In genomic region chr6:28423313-28423712, GRCm38 (mm10) we compare ENCODE assay signal across 7 mouse cellular contexts. TPM values are rescaled to one million over a fixed set of nuclear protein-coding genes. Genes with fewer than 3 reads are reported as not detected.
DNase-seq lines count a peak whose midpoint lies in the region; ATAC-seq lines count a peak whose summit lies in the region.

TSS of gene Arf5 (plus strand) at chr6:28423560.

- H3K9me3 ChIP-seq in intestine, embryonic 15.5 days = no peaks in the 10 kb centered on the region
- H3K9me3 ChIP-seq in midbrain, embryonic 10.5 days (replicated peaks) = no peaks in the 10 kb centered on the region

- H3K4me2 ChIP-seq in intestine, embryonic 15.5 days (replicated peaks) = peak within 1 kb of the TSS; percentile 87

- H3K36me3 ChIP-seq in intestine, embryonic 15.5 days = peaks cover 15% of the 10 kb centered on the region; the same call in 1 of the 2 replicates
- H3K36me3 ChIP-seq in midbrain, embryonic 10.5 days = peaks cover 37% of the 10 kb centered on the region

- no peaks in the 10 kb centered on the region for H3K27me3 ChIP-seq in intestine, embryonic 15.5 days (replicated peaks)
- no peaks in the 10 kb centered on the region for H3K27me3 ChIP-seq in midbrain, embryonic 10.5 days (ENCODE audit: low read depth, poor library complexity, severe bottlenecking)

- intact Hi-C loops in gastrocnemius, postnatal 36 days (cut with DNase I) = loop anchor here (5.0 kb wide), 2 partner anchors 54 to 161 kb away; partner anchors contain the start of gene Snd1
- intact Hi-C loops in left cerebral cortex, postnatal 25 days (cut with DNase I) = loop anchor here (5.0 to 10.0 kb wide), 2 partner anchors 409 to 601 kb away; partner anchors contain the start of gene Lrrc4

- 1% methylated on average over 26 of the region's 42 CpGs for WGBS in intestine, embryonic 15.5 days
- 2% methylated on average over 37 of the region's 42 CpGs for WGBS in midbrain, embryonic 10.5 days

- peak; percentile 97 to 98 for DNase-seq in adrenal gland, adult 18-20 months (ENCODE audit: low spot score in 2 of 2)
- DNase-seq in embryo, embryonic 11 days = peak; percentile 93
- DNase-seq in gastrocnemius, postnatal 36 days = peak; percentile 94 to 96
- DNase-seq in left cerebral cortex, postnatal 25 days (ENCODE audit: low spot score in 2 of 2) = peak; percentile 91 to 93
- peak; percentile 91 for DNase-seq in midbrain, embryonic 10.5 days (ENCODE audit: low spot score)
- peak; percentile 96 for DNase-seq in right cerebral cortex, postnatal 4 days

- H3K9ac ChIP-seq in intestine, embryonic 15.5 days = peak within 1 kb of the TSS; percentile 92

- H3K27ac ChIP-seq in intestine, embryonic 15.5 days = peak within 1 kb of the TSS; percentile 83
- peak within 1 kb of the TSS; percentile 95 for H3K27ac ChIP-seq in midbrain, embryonic 10.5 days (replicated peaks)

- ATAC-seq in intestine, embryonic 15.5 days = peak; percentile 82

- peak within 1 kb of the TSS; percentile 90 for H3K4me3 ChIP-seq in intestine, embryonic 15.5 days (replicated peaks)
- peak within 1 kb of the TSS; percentile 92 for H3K4me3 ChIP-seq in midbrain, embryonic 10.5 days

- peaks cover 31% of the 10 kb centered on the region for H3K4me1 ChIP-seq in intestine, embryonic 15.5 days (replicated peaks)
- peaks cover 50% of the 10 kb centered on the region for H3K4me1 ChIP-seq in midbrain, embryonic 10.5 days

RNA-seq across cellular contexts. Expression of gene Arf5, which starts in this region (rescaled TPM):
- 100 to 1,000 TPM; 139 to 163 TPM for total RNA-seq in adrenal gland, adult 18-20 months (2021)
- total RNA-seq in gastrocnemius, postnatal 36 days (2021) = 10 to 100 TPM; 74.6 to 77.3 TPM
- polyA plus RNA-seq in intestine, embryonic 15.5 days (2015; fragmentation: Nextera tagmentation; extraction: Ambion mirVana) = 267 and 282 TPM in 2 replicates
- total RNA-seq in left cerebral cortex, postnatal 25 days (2021) = 100 to 1,000 TPM; 295 to 301 TPM
- polyA plus RNA-seq in midbrain, embryonic 10.5 days (2016; fragmentation: Nextera tagmentation; extraction: Ambion mirVana) = 299 and 324 TPM in 2 replicates

Comparison
In these comparisons a context has a peak if more than half of its experiments do, and no peak if none do; other contexts are left out.
1. Peak in every context shown above with its lines: DNase-seq, ATAC-seq, H3K4me3 ChIP-seq and H3K27ac ChIP-seq.